Mouse (Mus musculus) thymus, adult 2 months (tissue): ENCODE measurements at regions not wholly inside any gene's neighbourhood (a gene's known extent, or its start where the extent isn't known, plus 50 kb on each side); places are given as distances from the start of the nearest gene placed in this dataset.

ENCODE experiments used
- CTCF ChIP-seq: fragments of 200-500 bp; IDR thresholded peaks from 2 replicates; pipeline ENCODE4 v1.5.1; 2012; ENCODE audit warnings: mild to moderate bottlenecking, control low read depth, low read length, moderate library complexity, borderline replicate concordance; ENCODE audit not compliant: control insufficient read depth, poor library complexity, insufficient read depth; ENCODE audit errors: extremely low read depth
- POLR2A ChIP-seq: fragments of 200-500 bp; IDR thresholded peaks from 2 replicates; pipeline ENCODE4 v1.6.1; 2012; ENCODE audit warnings: mild to moderate bottlenecking, low read length, control low read depth, moderate library complexity; ENCODE audit not compliant: control insufficient read depth, poor library complexity, insufficient read depth; ENCODE audit errors: extremely low read depth

GRCm38 (mm10) chr13:111928636-111929544 is 120.1 kb upstream of the Map3k1 start:
- no peak for TF ChIP-seq CTCF
- TF ChIP-seq POLR2A = no peak
